Mouse (Mus musculus): ENCODE results near the gene Pink1.

DNA sequence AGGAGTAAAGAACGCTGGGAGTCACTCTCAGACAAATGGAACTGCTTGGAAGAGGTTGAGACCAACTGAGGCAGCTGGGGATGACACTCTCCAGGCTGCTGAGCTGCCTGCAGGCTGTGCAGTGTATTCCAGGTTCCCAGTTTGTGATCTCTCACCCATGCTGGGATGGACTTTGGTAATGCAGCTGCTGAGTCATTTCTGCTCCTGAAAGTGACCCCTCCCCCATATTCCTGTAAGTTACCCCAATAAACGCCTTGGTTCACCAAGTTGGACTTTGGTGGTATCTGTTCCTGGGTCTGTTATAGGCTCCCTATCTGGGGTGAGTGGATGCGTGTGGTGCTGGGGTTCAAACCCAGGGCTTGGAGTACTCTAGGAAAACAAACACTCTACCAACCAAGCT is 32.1 kb upstream of the Pink1 start:
- TF ChIP-seq POLR2A (IDR thresholded peaks at IDR 0.05; ENCODE audit: low read depth, low read length) (no peak), CTCF (IDR thresholded peaks at IDR 0.05; ENCODE audit: extremely low read depth, insufficient read depth, insufficient read length, insufficient replicate concordance) (no peak)
